Mouse (Mus musculus): ENCODE results near the gene Fry. TPM values are rescaled to one million over a fixed set of nuclear protein-coding genes. Genes with fewer than 3 reads are reported as not detected.

Fry gene
- polyA plus RNA-seq, 1 experiment, result 2.9 TPM

DNA sequence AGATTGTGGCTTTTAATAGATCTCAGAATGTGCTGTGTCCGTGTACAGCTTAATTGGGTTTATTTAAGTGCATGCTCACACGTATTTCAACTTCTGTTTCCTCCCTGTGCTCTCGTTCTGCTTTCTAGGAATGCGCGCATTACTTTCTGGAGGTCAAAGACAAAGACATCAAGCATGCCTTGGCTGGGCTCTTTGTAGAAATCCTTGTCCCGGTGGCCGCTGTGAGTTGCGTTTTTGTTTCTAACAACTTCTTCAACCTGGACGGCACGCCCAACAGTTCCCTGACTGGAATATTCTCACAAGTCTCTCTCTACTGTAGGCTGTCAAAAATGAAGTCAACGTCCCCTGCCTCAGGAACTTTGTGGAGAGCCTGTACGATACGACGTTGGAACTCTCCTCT lies 240.2 kb downstream of the Fry start:
- no peak overlapping the region for H3K4me3 ChIP-seq (ENCODE audit: insufficient read depth, low read length)
- no peaks in the 10 kb centered on the region for H3K4me1 ChIP-seq (ENCODE audit: control insufficient read depth, insufficient read depth, low read length)
- no peak for TF ChIP-seq CTCF (IDR thresholded peaks at IDR 0.05; ENCODE audit: borderline replicate concordance, insufficient read depth, low read length)
- TF ChIP-seq POLR2A (IDR thresholded peaks at IDR 0.05; ENCODE audit: low read depth, low read length), result no peak
- no peak overlapping the region for H3K27ac ChIP-seq (ENCODE audit: insufficient read depth, low read length)

DNA sequence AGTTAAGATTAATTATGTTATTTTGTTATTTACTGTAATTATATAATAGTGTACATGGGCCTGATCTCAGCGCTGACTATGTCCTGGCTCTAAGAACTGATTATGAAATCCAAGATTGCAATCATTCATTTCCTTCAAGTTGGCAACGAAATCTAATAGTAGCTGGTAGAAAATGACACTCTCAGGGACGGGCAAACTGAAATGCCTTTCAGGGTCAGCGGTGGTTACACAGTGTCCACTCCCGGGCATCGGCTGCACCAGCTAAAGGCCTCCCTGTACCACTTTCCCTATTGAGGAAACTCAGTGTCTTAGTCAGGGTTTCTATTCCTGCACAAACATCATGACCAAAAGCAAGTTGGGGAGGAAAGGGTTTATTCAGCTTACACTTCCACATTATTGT lies 243.8 kb downstream of the Fry start:
- TF ChIP-seq POLR2A (IDR thresholded peaks at IDR 0.05; ENCODE audit: low read depth, low read length) (no peak), CTCF (IDR thresholded peaks at IDR 0.05; ENCODE audit: borderline replicate concordance, insufficient read depth, low read length) (no peak)
- Histone ChIP-seq H3K27ac (ENCODE audit: insufficient read depth, low read length) (no peak overlapping the region), H3K4me3 (ENCODE audit: insufficient read depth, low read length) (no peak overlapping the region), H3K4me1 (ENCODE audit: control insufficient read depth, insufficient read depth, low read length) (no peaks in the 10 kb centered on the region)

DNA sequence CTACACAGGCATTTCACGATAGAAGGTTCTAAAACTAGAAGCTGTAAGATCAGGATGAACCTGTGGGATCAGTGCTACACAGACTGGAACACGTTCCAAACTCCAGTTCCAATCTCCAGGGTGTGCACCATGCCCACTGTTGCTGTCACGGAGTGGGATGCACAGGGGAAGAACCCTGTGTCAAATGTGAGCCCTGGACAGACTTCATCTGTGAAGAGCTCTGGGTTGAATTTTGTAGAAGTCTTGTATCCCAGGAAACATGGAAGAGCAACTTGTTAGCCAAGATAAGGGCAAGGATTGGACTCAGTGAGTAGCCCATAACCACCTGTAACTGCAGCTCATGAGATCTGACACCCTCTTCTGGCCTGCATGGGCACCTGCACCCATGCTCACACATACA lies 246.2 kb downstream of the Fry start:
- TF ChIP-seq CTCF (IDR thresholded peaks at IDR 0.05; ENCODE audit: borderline replicate concordance, insufficient read depth, low read length) (no peak), POLR2A (IDR thresholded peaks at IDR 0.05; ENCODE audit: low read depth, low read length) (no peak)
- H3K27ac ChIP-seq (ENCODE audit: insufficient read depth, low read length), result no peak overlapping the region
- no peak overlapping the region for H3K4me3 ChIP-seq (ENCODE audit: insufficient read depth, low read length)
- no peaks in the 10 kb centered on the region for H3K4me1 ChIP-seq (ENCODE audit: control insufficient read depth, insufficient read depth, low read length)

DNA sequence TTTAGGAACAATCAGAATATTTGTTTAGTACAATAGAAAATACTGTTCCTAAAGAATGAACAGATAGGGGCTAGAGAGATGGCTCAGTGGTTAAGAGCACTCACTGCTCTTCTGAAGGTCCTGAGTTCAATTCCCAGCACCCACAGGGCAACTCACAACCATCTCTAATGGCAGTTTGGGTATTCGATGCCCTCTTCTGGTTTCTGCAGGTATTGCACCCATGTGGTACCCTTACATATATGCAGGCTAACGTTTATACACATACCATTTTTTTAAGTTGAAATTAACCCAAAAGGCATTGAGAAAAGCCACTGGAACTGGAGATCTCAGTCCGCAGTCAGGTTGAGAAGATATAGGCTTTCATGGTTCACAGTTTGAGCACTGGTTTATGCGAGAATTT lies 248.6 kb downstream of the Fry start:
- TF ChIP-seq POLR2A (IDR thresholded peaks at IDR 0.05; ENCODE audit: low read depth, low read length) (no peak), CTCF (IDR thresholded peaks at IDR 0.05; ENCODE audit: borderline replicate concordance, insufficient read depth, low read length) (no peak)

DNA sequence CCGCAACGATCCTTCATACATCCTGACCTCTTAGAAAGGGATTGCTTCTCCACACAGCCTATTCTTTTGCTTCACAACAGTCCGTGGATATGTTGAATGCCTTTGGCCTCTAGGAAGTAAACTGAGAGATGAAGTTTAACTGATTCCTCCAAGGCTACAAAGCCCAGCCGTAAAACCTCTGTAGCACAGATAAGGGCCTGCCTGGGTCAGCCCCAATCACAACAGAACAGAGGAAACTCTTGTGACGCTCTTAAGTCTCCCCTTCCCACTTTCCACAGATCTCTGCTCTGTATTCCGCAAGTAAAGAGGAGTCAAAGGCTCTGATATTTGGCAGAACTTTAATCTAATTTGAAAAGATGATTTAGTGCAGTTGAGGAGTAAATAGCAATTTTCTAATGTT lies 251.8 kb downstream of the Fry start:
- Histone ChIP-seq H3K4me1 (ENCODE audit: control insufficient read depth, insufficient read depth, low read length) (no peaks in the 10 kb centered on the region), H3K27ac (ENCODE audit: insufficient read depth, low read length) (no peak overlapping the region), H3K4me3 (ENCODE audit: insufficient read depth, low read length) (no peak overlapping the region)
- TF ChIP-seq CTCF (IDR thresholded peaks at IDR 0.05; ENCODE audit: borderline replicate concordance, insufficient read depth, low read length) (no peak), POLR2A (IDR thresholded peaks at IDR 0.05; ENCODE audit: low read depth, low read length) (no peak)

More for the DNA sequence above, 248.6 kb downstream of the Fry start:
- H3K4me3 ChIP-seq (ENCODE audit: insufficient read depth, low read length), result no peak overlapping the region
- no peaks in the 10 kb centered on the region for H3K4me1 ChIP-seq (ENCODE audit: control insufficient read depth, insufficient read depth, low read length)
- H3K27ac ChIP-seq (ENCODE audit: insufficient read depth, low read length), result no peak overlapping the region

DNA sequence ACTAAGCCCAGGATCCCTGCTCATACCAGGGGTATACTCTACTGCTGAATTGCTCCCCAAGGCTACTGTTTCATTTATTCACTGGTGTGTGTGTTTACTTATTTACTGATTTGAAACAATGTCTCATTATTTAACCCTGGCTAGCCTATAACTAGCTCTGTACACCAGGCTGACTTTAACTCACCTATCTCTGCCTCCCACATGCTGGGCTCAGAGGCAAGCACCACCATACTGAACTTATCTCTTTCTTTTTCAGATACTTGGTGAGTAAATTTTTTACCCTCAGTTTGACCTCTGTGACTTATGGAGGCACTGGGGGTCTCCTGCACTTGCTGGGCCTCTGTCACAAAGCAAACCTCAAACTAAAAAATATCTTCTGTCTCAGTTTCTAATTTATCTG lies 252.4 kb downstream of the Fry start:
- no peaks in the 10 kb centered on the region for H3K4me1 ChIP-seq (ENCODE audit: control insufficient read depth, insufficient read depth, low read length)
- H3K4me3 ChIP-seq (ENCODE audit: insufficient read depth, low read length), result no peak overlapping the region
- no peak overlapping the region for H3K27ac ChIP-seq (ENCODE audit: insufficient read depth, low read length)
- TF ChIP-seq CTCF (IDR thresholded peaks at IDR 0.05; ENCODE audit: borderline replicate concordance, insufficient read depth, low read length) (no peak), POLR2A (IDR thresholded peaks at IDR 0.05; ENCODE audit: low read depth, low read length) (no peak)

DNA sequence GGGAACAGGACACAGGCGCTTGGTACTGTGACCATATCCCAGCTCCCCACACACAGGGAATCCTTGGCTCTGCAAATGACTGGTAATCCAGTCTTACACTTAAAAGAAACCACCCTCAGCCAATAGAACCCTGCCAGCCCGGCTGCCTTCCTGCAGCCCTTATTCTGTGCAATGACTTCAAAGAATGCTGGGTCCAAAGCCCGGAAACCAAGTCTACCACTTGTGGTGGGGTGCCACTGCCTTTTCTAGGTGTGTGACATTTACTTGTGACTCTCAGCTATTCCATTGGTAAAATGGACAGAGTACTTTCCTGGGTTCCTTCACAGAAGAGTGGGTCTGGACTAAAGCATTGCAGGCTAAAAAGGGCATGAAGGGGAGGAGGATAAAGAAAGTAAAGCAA lies 254.5 kb downstream of the Fry start:
- Histone ChIP-seq H3K27ac (ENCODE audit: insufficient read depth, low read length) (no peak overlapping the region), H3K4me3 (ENCODE audit: insufficient read depth, low read length) (no peak overlapping the region), H3K4me1 (ENCODE audit: control insufficient read depth, insufficient read depth, low read length) (no peaks in the 10 kb centered on the region)
- TF ChIP-seq POLR2A (IDR thresholded peaks at IDR 0.05; ENCODE audit: low read depth, low read length) (no peak), CTCF (IDR thresholded peaks at IDR 0.05; ENCODE audit: borderline replicate concordance, insufficient read depth, low read length) (no peak)

DNA sequence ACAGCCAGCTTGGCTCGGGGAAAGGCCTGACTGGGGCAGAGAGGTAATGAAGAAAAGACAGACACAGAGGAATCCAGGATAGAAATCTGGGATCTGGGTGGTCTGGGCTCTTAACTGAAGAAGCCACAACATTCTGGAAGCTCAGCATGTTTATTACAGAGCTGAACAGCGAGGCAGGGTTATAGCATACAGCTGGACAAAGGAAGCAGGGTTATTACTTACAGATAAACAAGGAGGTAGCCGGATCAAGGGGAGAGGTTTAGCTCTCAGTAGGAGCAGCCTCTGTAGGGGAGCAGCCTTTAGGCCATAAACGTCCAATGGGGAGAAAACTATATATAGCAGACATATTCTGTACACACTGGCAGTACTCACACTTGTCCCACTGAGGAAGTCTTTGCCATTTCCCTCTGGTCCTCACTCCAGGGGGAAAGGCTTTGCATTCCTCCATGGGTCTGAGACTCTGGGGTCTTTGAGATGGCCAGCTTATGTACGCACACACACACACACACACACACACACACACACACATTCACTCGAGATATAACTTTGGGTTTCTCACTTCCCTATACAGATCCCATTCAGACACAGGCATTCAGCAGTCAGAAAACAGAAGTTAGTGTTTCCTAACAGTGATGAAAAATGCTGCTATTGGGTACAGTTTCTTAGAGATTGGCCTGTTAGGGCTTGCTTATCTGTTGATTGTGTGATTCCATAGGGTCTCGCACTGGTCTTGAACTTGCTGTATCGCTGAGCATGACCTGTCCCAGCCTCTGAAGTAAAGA lies 256.5 kb downstream of the Fry start:
- no peak overlapping the region for H3K27ac ChIP-seq (ENCODE audit: insufficient read depth, low read length)
- H3K4me3 ChIP-seq (ENCODE audit: insufficient read depth, low read length), result no peak overlapping the region
- H3K4me1 ChIP-seq (ENCODE audit: control insufficient read depth, insufficient read depth, low read length), result no peaks in the 10 kb centered on the region
- TF ChIP-seq POLR2A (IDR thresholded peaks at IDR 0.05; ENCODE audit: low read depth, low read length) (no peak), CTCF (IDR thresholded peaks at IDR 0.05; ENCODE audit: borderline replicate concordance, insufficient read depth, low read length) (no peak)

DNA sequence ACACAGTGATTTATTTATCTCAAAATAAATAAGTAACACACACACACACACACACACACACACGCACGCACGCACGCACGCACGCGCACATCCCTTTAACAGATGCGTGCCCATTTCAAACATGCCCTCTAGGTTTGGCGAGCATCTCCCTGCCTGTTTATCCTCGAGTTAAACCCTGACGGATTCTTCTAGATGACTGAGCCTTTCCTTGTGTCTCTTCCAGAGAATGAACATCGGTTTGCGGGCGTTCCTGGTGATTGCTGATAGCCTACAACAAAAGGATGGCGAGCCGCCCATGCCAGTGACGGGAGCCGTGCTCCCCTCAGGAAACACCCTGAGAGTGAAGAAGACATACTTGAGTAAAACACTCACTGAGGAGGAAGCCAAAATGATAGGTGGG lies 260.1 kb downstream of the Fry start:
- Histone ChIP-seq H3K4me3 (ENCODE audit: insufficient read depth, low read length) (no peak overlapping the region), H3K27ac (ENCODE audit: insufficient read depth, low read length) (no peak overlapping the region)
- TF ChIP-seq CTCF (IDR thresholded peaks at IDR 0.05; ENCODE audit: borderline replicate concordance, insufficient read depth, low read length) (no peak), POLR2A (IDR thresholded peaks at IDR 0.05; ENCODE audit: low read depth, low read length) (no peak)

DNA sequence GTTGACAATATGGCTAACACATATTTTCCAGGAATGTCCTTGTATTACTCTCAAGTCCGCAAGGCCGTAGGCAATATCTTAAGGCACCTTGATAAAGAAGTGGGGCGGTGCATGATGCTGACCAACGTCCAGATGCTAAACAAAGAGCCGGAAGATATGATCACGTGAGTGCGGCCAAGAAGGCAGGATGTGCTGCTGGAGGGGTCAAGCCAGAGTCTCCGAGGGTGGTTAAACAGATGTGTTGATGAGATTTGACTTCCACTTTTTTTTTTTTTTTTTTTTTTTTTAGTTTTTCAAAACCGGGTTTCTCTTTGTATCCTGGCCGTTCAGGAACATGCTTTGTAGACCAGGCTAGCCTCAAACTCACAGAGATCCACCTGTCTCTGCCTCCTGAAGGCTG lies 262.3 kb downstream of the Fry start:
- no peak overlapping the region for H3K27ac ChIP-seq (ENCODE audit: insufficient read depth, low read length)
- H3K4me3 ChIP-seq (ENCODE audit: insufficient read depth, low read length), result no peak overlapping the region
- H3K4me1 ChIP-seq (ENCODE audit: control insufficient read depth, insufficient read depth, low read length), result peaks cover 4% of the 10 kb centered on the region; the same call in 1 of the 2 replicates
- no peak for TF ChIP-seq POLR2A (IDR thresholded peaks at IDR 0.05; ENCODE audit: low read depth, low read length)
- no peak for TF ChIP-seq CTCF (IDR thresholded peaks at IDR 0.05; ENCODE audit: borderline replicate concordance, insufficient read depth, low read length)

More for the DNA sequence above, 260.1 kb downstream of the Fry start:
- H3K4me1 ChIP-seq (ENCODE audit: control insufficient read depth, insufficient read depth, low read length), result no peaks in the 10 kb centered on the region

Data from embryonic fibroblast, embryonic 13.5 days (primary cell).